Mouse (Mus musculus): ENCODE data around the gene Pcnt.

Pcnt gene

DNA sequence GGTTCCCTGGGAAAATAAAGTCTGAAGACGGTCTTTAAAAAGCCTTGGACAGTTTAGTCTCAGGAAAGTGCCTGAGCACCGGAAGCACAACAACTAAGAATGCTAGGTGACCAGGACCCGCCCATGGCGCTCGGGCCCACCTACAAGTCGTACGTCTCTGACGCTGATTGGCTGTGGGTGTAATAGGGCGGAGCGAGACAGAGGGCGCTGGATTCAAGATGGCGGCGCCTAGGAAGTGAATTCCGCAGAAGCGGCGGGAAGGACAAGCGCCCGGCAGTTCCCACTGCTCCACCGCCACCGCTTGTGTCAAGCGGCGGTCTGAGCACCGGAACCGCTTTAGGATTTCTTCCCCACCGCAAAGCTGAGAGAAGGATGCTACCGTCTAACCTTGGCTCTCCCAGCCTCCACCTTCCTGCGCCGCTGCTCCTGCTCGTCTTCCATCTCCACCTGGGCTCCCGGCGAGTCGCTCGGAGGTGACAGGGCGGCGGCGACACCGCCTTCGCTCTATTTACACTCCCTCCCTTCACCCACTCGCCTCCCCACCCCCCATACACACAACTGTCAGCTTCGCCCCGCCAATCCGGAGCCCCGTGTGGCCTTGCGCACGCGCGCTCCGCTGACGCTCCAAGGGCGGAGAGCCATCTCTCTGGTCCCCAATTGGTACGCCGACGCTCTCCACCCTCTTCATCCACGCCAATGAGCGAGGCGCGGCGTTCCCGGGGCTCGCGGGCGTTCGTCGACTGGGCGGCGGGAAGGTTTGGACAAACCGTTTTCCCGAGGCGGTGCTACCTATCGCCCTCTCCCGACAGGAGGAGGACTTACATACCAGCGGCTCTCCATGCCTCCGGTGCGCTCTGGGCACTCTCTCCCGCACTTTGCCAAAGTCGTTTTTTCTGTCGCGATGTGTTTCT, at the start of gene Pcnt:
Pcnt (minus strand) TSS at position 609 of the 911 bp plus-strand sequence.
- peaks cover 2% of the 10 kb centered on the region; the same call in 1 of the 2 replicates for H3K36me3 ChIP-seq (ENCODE audit: control insufficient read depth, insufficient read depth, low read length, poor library complexity, severe bottlenecking)
- DNase-seq (ENCODE audit: low read depth, low spot score): peak; percentile 98
- no peaks in the 10 kb centered on the region for H3K27me3 ChIP-seq (ENCODE audit: control insufficient read depth, insufficient read depth, low read length, poor library complexity, severe bottlenecking)

DNA sequence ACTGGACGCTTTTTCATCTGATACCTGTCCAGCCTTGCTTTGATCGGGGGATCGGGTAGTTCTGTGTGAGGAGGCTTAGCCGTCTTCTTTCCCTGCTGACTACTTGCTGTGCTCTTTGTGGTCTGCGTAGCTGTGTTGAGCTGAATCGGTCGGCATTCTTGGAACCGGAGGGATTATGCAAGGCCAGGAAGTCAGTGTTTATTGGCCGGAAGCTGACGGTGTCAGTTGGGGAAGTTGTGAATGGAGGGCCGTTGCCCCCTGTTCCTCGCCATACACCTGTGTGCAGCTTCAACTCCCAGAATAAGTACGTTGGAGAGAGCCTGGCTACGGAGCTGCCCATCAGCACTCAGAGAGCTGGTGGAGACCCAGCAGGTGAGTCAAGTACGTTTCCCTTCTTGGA, 46.6 kb upstream of the Pcnt start:
- Histone ChIP-seq H3K27me3 (ENCODE audit: control insufficient read depth, insufficient read depth, low read length, poor library complexity, severe bottlenecking) (no peaks in the 10 kb centered on the region), H3K36me3 (ENCODE audit: control insufficient read depth, insufficient read depth, low read length, poor library complexity, severe bottlenecking) (peaks cover 29% of the 10 kb centered on the region)
- DNase-seq (ENCODE audit: low read depth, low spot score): no peak

DNA sequence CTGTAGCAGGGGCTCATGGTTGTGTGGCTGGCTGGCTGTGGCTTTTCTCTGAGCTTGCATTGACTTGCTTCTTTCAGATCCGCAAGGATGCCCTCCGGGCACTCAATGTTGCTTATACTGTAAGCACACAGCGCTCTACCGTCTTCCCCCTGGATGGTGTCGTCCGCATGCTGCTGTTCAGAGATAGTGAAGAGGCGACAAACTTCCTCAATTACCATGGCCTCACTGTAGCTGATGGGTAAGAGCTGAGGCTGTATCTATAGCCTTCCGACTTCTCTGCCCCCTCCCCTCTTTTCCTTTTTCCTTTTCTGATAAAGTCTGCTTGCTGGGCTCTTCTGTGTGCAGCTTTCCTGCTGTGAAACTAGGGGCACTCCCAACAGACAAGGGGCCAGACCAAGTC, 45.7 kb upstream of the Pcnt start:
- H3K36me3 ChIP-seq (ENCODE audit: control insufficient read depth, insufficient read depth, low read length, poor library complexity, severe bottlenecking): peaks cover 23% of the 10 kb centered on the region
- DNase-seq (ENCODE audit: low read depth, low spot score): no peak

GRCm38 (mm10) chr10:76486302-76486701, 43.7 kb upstream of the Pcnt start:
- peaks cover 21% of the 10 kb centered on the region for H3K36me3 ChIP-seq (ENCODE audit: control insufficient read depth, insufficient read depth, low read length, poor library complexity, severe bottlenecking)
- no peak for DNase-seq (ENCODE audit: low read depth, low spot score)
- H3K27me3 ChIP-seq (ENCODE audit: control insufficient read depth, insufficient read depth, low read length, poor library complexity, severe bottlenecking): no peaks in the 10 kb centered on the region

More for the DNA sequence above, 45.7 kb upstream of the Pcnt start:
- no peaks in the 10 kb centered on the region for H3K27me3 ChIP-seq (ENCODE audit: control insufficient read depth, insufficient read depth, low read length, poor library complexity, severe bottlenecking)

DNA sequence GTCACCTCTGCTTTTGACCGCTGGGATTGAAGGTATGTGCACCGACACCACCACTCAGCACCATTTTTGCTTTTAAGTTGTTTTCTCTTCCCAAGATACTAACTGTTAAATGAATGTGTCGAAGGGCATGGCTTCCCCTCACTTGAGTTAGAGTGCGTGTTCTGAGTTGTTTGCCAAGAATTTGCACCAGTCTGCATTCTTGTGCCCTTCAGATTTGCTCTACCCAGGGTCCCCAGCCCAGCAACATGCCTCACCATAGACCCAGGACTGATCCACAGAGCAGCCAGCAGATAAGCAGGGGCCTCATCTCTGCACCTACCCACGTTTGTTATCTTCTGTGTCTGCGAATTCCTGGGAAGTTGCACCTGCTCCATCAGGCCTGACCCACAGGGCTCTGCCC, 38.9 kb upstream of the Pcnt start:
- peaks cover 24% of the 10 kb centered on the region for H3K36me3 ChIP-seq (ENCODE audit: control insufficient read depth, insufficient read depth, low read length, poor library complexity, severe bottlenecking)
- no peak for DNase-seq (ENCODE audit: low read depth, low spot score)
- H3K27me3 ChIP-seq (ENCODE audit: control insufficient read depth, insufficient read depth, low read length, poor library complexity, severe bottlenecking): no peaks in the 10 kb centered on the region

- no peak for DNase-seq (ENCODE audit: low read depth, low spot score)
- peaks cover 24% of the 10 kb centered on the region for H3K36me3 ChIP-seq (ENCODE audit: control insufficient read depth, insufficient read depth, low read length, poor library complexity, severe bottlenecking)
- no peaks in the 10 kb centered on the region for H3K27me3 ChIP-seq (ENCODE audit: control insufficient read depth, insufficient read depth, low read length, poor library complexity, severe bottlenecking)
These were observed 38.3 kb upstream of the Pcnt start for GRCm38 (mm10) chr10:76480851-76481250.

DNA sequence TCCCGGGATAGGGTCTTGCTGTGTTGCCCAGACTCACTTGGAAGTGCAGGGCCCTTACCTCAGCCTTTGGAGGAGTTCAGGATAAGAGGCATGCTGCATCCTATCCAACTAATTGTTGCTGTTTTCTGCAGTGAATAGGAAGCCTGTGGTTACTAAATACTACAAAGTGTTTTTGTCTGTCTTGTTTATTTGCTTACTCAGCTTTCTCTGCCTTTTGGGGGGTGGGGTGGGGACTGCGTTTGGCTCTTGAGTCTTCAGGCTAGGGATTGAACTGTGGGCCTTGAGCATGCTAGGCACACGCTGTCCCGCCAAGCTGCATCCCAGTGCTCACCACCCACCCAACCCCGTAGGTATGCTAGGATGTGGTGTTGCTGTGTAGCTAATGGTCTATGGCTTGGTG, 31.2 kb upstream of the Pcnt start:
- no peaks in the 10 kb centered on the region for H3K27me3 ChIP-seq (ENCODE audit: control insufficient read depth, insufficient read depth, low read length, poor library complexity, severe bottlenecking)
- peaks cover 14% of the 10 kb centered on the region for H3K36me3 ChIP-seq (ENCODE audit: control insufficient read depth, insufficient read depth, low read length, poor library complexity, severe bottlenecking)

GRCm38 (mm10) chr10:76468203-76469162, 25.9 kb upstream of the Pcnt start, which contains the start of the genes Mcm3ap and Ybey:
Gene Mcm3ap, plus strand, starts transcription at chr10:76468927.
Gene Ybey, minus strand, starts transcription at chr10:76469114.
- Histone ChIP-seq H3K36me3 (ENCODE audit: control insufficient read depth, insufficient read depth, low read length, poor library complexity, severe bottlenecking) (peaks cover 8% of the 10 kb centered on the region; the same call in 1 of the 2 replicates), H3K27me3 (ENCODE audit: control insufficient read depth, insufficient read depth, low read length, poor library complexity, severe bottlenecking) (no peaks in the 10 kb centered on the region)
- peak; percentile 90 for DNase-seq (ENCODE audit: low read depth, low spot score)

More for the DNA sequence above, 31.2 kb upstream of the Pcnt start:
- DNase-seq (ENCODE audit: low read depth, low spot score): no peak

DNA sequence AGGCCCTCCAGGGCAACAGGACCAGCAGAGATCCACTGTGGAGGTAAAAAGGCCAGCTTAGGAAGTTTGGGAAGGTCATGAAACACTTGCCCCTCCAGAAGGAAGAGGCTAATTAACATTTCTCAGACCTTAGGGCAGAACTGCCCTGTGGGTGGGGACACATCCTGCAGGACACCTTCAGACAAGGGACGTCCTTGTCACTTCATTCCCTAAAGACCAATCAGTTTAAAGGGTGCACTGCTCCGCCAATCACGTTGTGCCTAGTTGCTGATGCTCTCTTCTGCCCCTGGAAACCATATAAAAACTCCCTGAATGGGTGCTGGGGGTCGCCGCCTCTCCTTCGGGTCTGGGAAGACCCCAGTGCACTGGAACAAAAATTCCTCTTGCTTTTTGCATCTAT, 20.1 kb upstream of the Pcnt start:
- no peaks in the 10 kb centered on the region for H3K27me3 ChIP-seq (ENCODE audit: control insufficient read depth, insufficient read depth, low read length, poor library complexity, severe bottlenecking)
- no peak for DNase-seq (ENCODE audit: low read depth, low spot score)

DNA sequence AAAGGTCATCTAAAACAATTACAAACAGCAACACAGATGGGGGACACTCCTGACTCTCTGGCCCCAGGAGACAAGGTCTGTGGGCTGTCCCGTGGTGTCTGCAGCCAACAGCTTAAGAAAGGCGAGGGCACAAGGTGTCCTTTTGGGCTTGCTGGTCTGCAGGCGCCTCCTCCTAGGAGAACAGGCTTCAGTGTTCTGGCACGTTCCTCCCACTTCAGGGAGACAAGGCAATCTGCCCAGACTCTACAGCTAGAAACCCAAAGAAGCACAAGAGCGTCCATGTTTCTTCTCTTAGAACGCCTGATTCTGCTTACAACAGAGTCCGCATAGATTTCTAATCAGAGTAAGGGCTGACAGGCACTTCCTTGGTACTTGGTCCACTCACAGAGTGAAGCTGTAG, 19.7 kb upstream of the Pcnt start:
- H3K36me3 ChIP-seq (ENCODE audit: control insufficient read depth, insufficient read depth, low read length, poor library complexity, severe bottlenecking): 0 out of 2 replicates have a peak, but pooled peaks cover 1% of the 10 kb centered on the region
- H3K27me3 ChIP-seq (ENCODE audit: control insufficient read depth, insufficient read depth, low read length, poor library complexity, severe bottlenecking): no peaks in the 10 kb centered on the region
- DNase-seq (ENCODE audit: low read depth, low spot score): no peak

More for the DNA sequence above, 20.1 kb upstream of the Pcnt start:
- H3K36me3 ChIP-seq (ENCODE audit: control insufficient read depth, insufficient read depth, low read length, poor library complexity, severe bottlenecking): 0 out of 2 replicates have a peak, but pooled peaks cover 1% of the 10 kb centered on the region

DNA sequence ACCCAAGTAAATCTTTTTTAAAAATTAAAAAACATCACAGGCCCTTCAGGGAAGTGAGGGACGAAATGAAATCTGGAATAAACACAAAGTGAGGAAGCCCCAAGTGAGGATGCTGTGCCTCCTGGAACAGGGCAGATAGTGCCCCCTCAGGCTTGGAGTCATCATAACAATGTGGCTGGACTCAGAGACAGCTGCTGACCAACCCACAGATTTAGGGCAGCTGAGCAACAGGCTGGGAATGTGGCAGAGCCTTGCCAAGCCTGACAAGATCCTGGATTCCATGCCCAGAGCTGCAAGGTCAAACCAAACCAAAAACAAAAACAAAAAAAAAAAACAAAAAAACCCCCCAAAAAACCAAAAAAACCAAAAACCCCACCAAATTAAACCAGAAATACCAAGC, 18.7 kb upstream of the Pcnt start:
- no peak for DNase-seq (ENCODE audit: low read depth, low spot score)
- Histone ChIP-seq H3K27me3 (ENCODE audit: control insufficient read depth, insufficient read depth, low read length, poor library complexity, severe bottlenecking) (no peaks in the 10 kb centered on the region), H3K36me3 (ENCODE audit: control insufficient read depth, insufficient read depth, low read length, poor library complexity, severe bottlenecking) (0 out of 2 replicates have a peak, but pooled peaks cover 1% of the 10 kb centered on the region)

- H3K36me3 ChIP-seq (ENCODE audit: control insufficient read depth, insufficient read depth, low read length, poor library complexity, severe bottlenecking): no peaks in the 10 kb centered on the region
- peak; percentile 63 for DNase-seq (ENCODE audit: low read depth, low spot score)
- no peaks in the 10 kb centered on the region for H3K27me3 ChIP-seq (ENCODE audit: control insufficient read depth, insufficient read depth, low read length, poor library complexity, severe bottlenecking)
These were observed 12.7 kb upstream of the Pcnt start for GRCm38 (mm10) chr10:76455289-76455688.

DNA sequence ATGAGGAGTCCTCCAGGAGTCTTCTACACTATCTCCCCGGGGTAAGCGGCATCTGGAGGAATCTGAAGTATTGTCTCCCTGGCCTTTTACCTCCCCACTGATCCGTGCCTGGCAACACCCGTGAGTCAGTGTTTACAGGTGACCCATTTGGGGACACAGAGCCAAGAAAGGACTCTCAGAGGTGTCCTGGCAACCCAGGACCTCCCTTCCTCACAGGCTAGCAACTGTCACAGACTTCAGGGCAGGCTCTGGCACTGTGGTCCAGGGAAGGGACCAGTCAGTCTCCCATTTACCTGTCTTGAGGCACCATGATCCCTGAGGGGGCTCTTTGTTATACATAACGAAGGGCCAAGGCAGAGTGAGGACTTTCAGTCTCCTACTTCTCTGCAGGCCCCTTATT, 6.3 kb upstream of the Pcnt start, which contains the start of gene 2610028H24Rik:
2610028H24Rik (plus strand) TSS at position 231 of the 400 bp plus-strand sequence.
- H3K36me3 ChIP-seq (ENCODE audit: control insufficient read depth, insufficient read depth, low read length, poor library complexity, severe bottlenecking): no peaks in the 10 kb centered on the region
- no peak for DNase-seq (ENCODE audit: low read depth, low spot score)

DNA sequence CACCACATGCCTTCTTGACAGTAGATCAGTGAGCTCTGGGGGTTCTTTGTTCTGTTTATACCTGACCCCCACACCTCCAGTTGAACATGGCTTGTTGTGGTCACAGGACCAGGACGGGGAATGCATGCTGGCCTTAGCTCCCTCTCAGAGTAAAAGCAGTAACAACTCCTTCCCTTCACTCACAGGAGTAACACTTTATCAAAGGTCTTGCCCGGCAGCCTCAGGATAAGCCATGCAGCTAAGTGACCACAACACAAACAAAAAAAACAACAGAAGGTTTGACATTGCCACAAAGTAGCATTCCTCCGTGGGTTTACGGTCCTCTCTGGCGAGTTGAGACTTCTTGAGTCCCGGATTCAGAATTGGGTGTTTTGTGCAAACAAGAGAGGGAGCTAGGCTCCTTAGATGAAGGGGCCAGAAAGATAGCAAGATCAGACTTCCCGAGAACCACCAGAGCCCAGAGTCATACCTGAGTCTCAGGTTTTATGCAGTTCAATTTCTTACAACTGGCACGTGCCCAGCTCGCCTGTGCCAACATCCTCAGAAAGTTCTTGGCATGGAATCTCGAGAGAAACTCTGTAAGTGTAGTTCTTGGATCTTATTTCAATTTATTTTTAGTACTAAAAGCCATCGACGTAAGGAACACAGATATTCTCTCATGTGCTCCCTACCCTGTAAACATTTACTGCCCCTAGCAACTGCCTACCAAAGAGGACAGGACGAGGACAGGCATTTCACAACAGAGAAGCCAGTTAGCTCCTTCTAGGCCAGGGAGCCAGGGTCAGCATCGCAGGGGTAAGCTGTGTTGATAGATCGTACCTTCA, 5.0 kb upstream of the Pcnt start:
- no peak for DNase-seq (ENCODE audit: low read depth, low spot score)
- Histone ChIP-seq H3K27me3 (ENCODE audit: control insufficient read depth, insufficient read depth, low read length, poor library complexity, severe bottlenecking) (no peaks in the 10 kb centered on the region), H3K36me3 (ENCODE audit: control insufficient read depth, insufficient read depth, low read length, poor library complexity, severe bottlenecking) (no peaks in the 10 kb centered on the region)

More for the DNA sequence above, 6.3 kb upstream of the Pcnt start, which contains the start of gene 2610028H24Rik:
- H3K27me3 ChIP-seq (ENCODE audit: control insufficient read depth, insufficient read depth, low read length, poor library complexity, severe bottlenecking): no peaks in the 10 kb centered on the region
